ENCODE assay signal across 7 mouse cellular contexts in genomic region chr17:10321092-10321491, GRCm38 (mm10). TPM values are rescaled to one million over a fixed set of nuclear protein-coding genes. Genes with fewer than 3 reads are reported as not detected.
DNase-seq lines count a peak whose midpoint lies in the region; ATAC-seq and TF ChIP-seq lines count a peak whose summit lies in the region.

No protein-coding gene starts in this region.

- peaks cover 7% of the 10 kb centered on the region; the same call in 1 of the 2 replicates for H3K4me1 ChIP-seq in liver, embryonic 11.5 days (replicated peaks; ENCODE audit: control insufficient read depth, insufficient read depth, low read length)
- H3K4me1 ChIP-seq in liver, postnatal 0 days (ENCODE audit: insufficient read depth), result peaks cover 8% of the 10 kb centered on the region; the same call in 1 of the 2 replicates
- peaks cover 25% of the 10 kb centered on the region for H3K4me1 ChIP-seq in forebrain, embryonic 10.5 days
- H3K4me1 ChIP-seq in hindbrain, embryonic 13.5 days (replicated peaks), result peaks cover 21% of the 10 kb centered on the region
- peaks cover 14% of the 10 kb centered on the region for H3K4me1 ChIP-seq in midbrain, embryonic 16.5 days (ENCODE audit: control insufficient read depth, insufficient read depth, low read length)

- no peak overlapping the region for H3K9ac ChIP-seq in liver, embryonic 11.5 days (ENCODE audit: low read depth, low read length)
- no peak overlapping the region for H3K9ac ChIP-seq in liver, postnatal 0 days (replicated peaks)
- H3K9ac ChIP-seq in hindbrain, embryonic 13.5 days, result no peak overlapping the region; the same call in 1 of the 2 replicates
- H3K9ac ChIP-seq in midbrain, embryonic 16.5 days (ENCODE audit: low read depth, low read length), result 0 out of 2 replicates have a peak overlapping the region, but pooled peaks have one; percentile 46

- peak overlapping the region; percentile 31 for H3K4me2 ChIP-seq in liver, embryonic 11.5 days
- no peak overlapping the region for H3K4me2 ChIP-seq in liver, postnatal 0 days (ENCODE audit: low read depth, low read length)
- peak overlapping the region; percentile 52 for H3K4me2 ChIP-seq in hindbrain, embryonic 13.5 days
- peak overlapping the region; percentile 56 for H3K4me2 ChIP-seq in midbrain, embryonic 16.5 days (ENCODE audit: low read length)

- H3K9me3 ChIP-seq in liver, embryonic 11.5 days (ENCODE audit: control insufficient read depth, low read length), result no peaks in the 10 kb centered on the region
- no peaks in the 10 kb centered on the region for H3K9me3 ChIP-seq in liver, postnatal 0 days (ENCODE audit: low read length)
- peaks cover 5% of the 10 kb centered on the region; the same call in 1 of the 2 replicates for H3K9me3 ChIP-seq in forebrain, embryonic 10.5 days
- H3K9me3 ChIP-seq in hindbrain, embryonic 13.5 days, result no peaks in the 10 kb centered on the region
- H3K9me3 ChIP-seq in midbrain, embryonic 16.5 days (replicated peaks; ENCODE audit: control insufficient read depth, low read length, poor library complexity, severe bottlenecking), result no peaks in the 10 kb centered on the region

- 35% methylated on average over 1 of the region's 1 CpGs for WGBS in liver, embryonic 11.5 days
- WGBS in liver, postnatal 0 days (ENCODE audit: insufficient replicate concordance), result 16% methylated on average over 1 of the region's 1 CpGs
- 21% methylated on average over 1 of the region's 1 CpGs for WGBS in forebrain, embryonic 10.5 days
- WGBS in hindbrain, embryonic 13.5 days, result 16% methylated on average over 1 of the region's 1 CpGs
- 7% methylated on average over 1 of the region's 1 CpGs for WGBS in midbrain, embryonic 16.5 days

- TF ChIP-seq EP300 in liver, postnatal 0 days (IDR thresholded peaks at IDR 0.05; ENCODE audit: low read depth), result no peak

- TF ChIP-seq CTCF in liver, postnatal 0 days (IDR thresholded peaks at IDR 0.05; ENCODE audit: low read depth), result no peak

- no peak overlapping the region for H3K27ac ChIP-seq in liver, embryonic 11.5 days (ENCODE audit: low read depth, low read length)
- H3K27ac ChIP-seq in liver, postnatal 0 days (ENCODE audit: low read depth), result no peak overlapping the region
- H3K27ac ChIP-seq in forebrain, embryonic 10.5 days, result peak overlapping the region; percentile 99; the same call in 1 of the 2 replicates
- H3K27ac ChIP-seq in hindbrain, embryonic 13.5 days, result peak overlapping the region; percentile 37; the same call in 1 of the 2 replicates
- H3K27ac ChIP-seq in midbrain, embryonic 16.5 days (ENCODE audit: low read length), result peak overlapping the region; percentile 38; the same call in 1 of the 2 replicates

- no peak for ATAC-seq in liver, embryonic 11.5 days (replicated peaks; ENCODE audit: low FRiP score)
- ATAC-seq in liver, postnatal 0 days, result no peak
- no peak for ATAC-seq in hindbrain, embryonic 13.5 days (ENCODE audit: low FRiP score)
- no peak for ATAC-seq in midbrain, embryonic 16.5 days
- ATAC-seq in activated CD4-positive, CD25-positive, alpha-beta regulatory T cell, adult 4 months, result no peak

- no peaks in the 10 kb centered on the region for H3K27me3 ChIP-seq in liver, embryonic 11.5 days (replicated peaks; ENCODE audit: control insufficient read depth, insufficient read depth, low read length)
- H3K27me3 ChIP-seq in liver, postnatal 0 days (ENCODE audit: insufficient read depth, low read length), result no peaks in the 10 kb centered on the region
- no peaks in the 10 kb centered on the region for H3K27me3 ChIP-seq in forebrain, embryonic 10.5 days (ENCODE audit: poor library complexity, severe bottlenecking)
- no peaks in the 10 kb centered on the region for H3K27me3 ChIP-seq in hindbrain, embryonic 13.5 days
- no peaks in the 10 kb centered on the region for H3K27me3 ChIP-seq in midbrain, embryonic 16.5 days (ENCODE audit: control insufficient read depth, insufficient read depth, low read depth, low read length)

- no peak overlapping the region for H3K4me3 ChIP-seq in liver, embryonic 11.5 days (ENCODE audit: low read depth, low read length)
- no peak overlapping the region for H3K4me3 ChIP-seq in liver, postnatal 0 days (ENCODE audit: low read depth, low read length)
- H3K4me3 ChIP-seq in forebrain, embryonic 10.5 days, result peak overlapping the region; percentile 88
- peak overlapping the region; percentile 27 for H3K4me3 ChIP-seq in hindbrain, embryonic 13.5 days
- peak overlapping the region; percentile 10; the same call in 1 of the 2 replicates for H3K4me3 ChIP-seq in midbrain, embryonic 16.5 days (ENCODE audit: low read depth, low read length)

- DNase-seq in liver, embryonic 11.5 days (ENCODE audit: low spot score), result no peak
- DNase-seq in liver, postnatal 0 days, result no peak
- no peak for DNase-seq in forebrain, embryonic 10.5 days (ENCODE audit: extremely low spot score, low spot score)
- DNase-seq in adrenal gland, postnatal 25 days, result no peak

- no peaks in the 10 kb centered on the region for H3K36me3 ChIP-seq in liver, embryonic 11.5 days (ENCODE audit: control insufficient read depth, insufficient read depth, low read length)
- H3K36me3 ChIP-seq in liver, postnatal 0 days (replicated peaks; ENCODE audit: insufficient read depth, low read length), result no peaks in the 10 kb centered on the region
- peaks cover 16% of the 10 kb centered on the region for H3K36me3 ChIP-seq in forebrain, embryonic 10.5 days (replicated peaks)
- H3K36me3 ChIP-seq in hindbrain, embryonic 13.5 days, result peaks cover 6% of the 10 kb centered on the region; the same call in 1 of the 2 replicates
- no peaks in the 10 kb centered on the region for H3K36me3 ChIP-seq in midbrain, embryonic 16.5 days (ENCODE audit: control insufficient read depth, insufficient read depth, low read length)

RNA-seq across cellular contexts. Expression of gene Qk, which starts 1.4 kb away (rescaled TPM):
- 18.2 and 20.3 TPM in 2 replicates for polyA plus RNA-seq in liver, embryonic 11.5 days (2014; fragmentation: Nextera tagmentation; extraction: Ambion mirVana)
- polyA plus RNA-seq in liver, postnatal 0 days (2015; fragmentation: Nextera tagmentation; extraction: Ambion mirVana), result 9.1 and 9.9 TPM in 2 replicates
- polyA plus RNA-seq in forebrain, embryonic 10.5 days (2016; fragmentation: Nextera tagmentation; extraction: Ambion mirVana), result 40.5 and 47.0 TPM in 2 replicates
- polyA plus RNA-seq in hindbrain, embryonic 13.5 days (2015; fragmentation: Nextera tagmentation; extraction: Ambion mirVana), result 47.6 and 52.5 TPM in 2 replicates
- polyA plus RNA-seq in midbrain, embryonic 16.5 days (2015; fragmentation: Nextera tagmentation; extraction: Ambion mirVana), result 36.7 and 41.2 TPM in 2 replicates
- total RNA-seq in adrenal gland, postnatal 25 days (2021), result 189 and 200 TPM in 2 replicates
- 10 to 100 TPM; 10.5 to 13.4 TPM for polyA plus RNA-seq in activated CD4-positive, CD25-positive, alpha-beta regulatory T cell, adult 4 months (2017; shearing (Covaris generic))

Comparison
In these comparisons a context has a peak if more than half of its experiments do, and no peak if none do; other contexts are left out.
1. H3K27ac ChIP-seq: peak in forebrain, embryonic 10.5 days (single experiment), hindbrain, embryonic 13.5 days (single experiment) and midbrain, embryonic 16.5 days (single experiment); none in liver, embryonic 11.5 days (single experiment) and liver, postnatal 0 days (single experiment).
2. H3K4me3 ChIP-seq: peak in forebrain, embryonic 10.5 days (single experiment), hindbrain, embryonic 13.5 days (single experiment) and midbrain, embryonic 16.5 days (single experiment); none in liver, embryonic 11.5 days (single experiment) and liver, postnatal 0 days (single experiment).